Mouse (Mus musculus): ENCODE results near the gene Crmp1. TPM values are rescaled to one million over a fixed set of nuclear protein-coding genes. Genes with fewer than 3 reads are reported as not detected.

Gene Crmp1
- total RNA-seq, 2 experiments from 2014 or later: 780 to 841 TPM

DNA sequence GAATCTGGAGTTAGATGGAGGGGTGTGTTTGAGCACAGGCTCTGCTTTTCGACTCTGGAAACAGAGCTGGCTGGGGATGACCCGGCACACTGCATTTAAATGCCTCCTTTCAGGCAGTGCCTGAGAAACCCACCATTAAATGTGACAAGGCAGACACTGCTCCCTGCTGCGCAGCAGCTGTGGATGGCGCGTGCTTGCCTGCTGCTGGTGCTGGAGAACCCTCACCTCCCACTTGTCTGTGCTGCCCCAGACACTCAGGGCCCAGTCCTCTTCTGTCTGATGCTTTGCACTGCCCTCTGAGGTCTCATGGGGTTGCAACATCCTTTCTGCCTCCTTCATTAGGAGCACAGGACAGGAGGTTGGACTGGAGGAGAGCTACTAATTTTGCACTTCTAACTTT lies 20.0 kb downstream of the Crmp1 start:
- intact Hi-C loops (cut with DNase I): no loop called here
- DNase-seq (ENCODE audit: extremely low spot score in 1 of 2, low spot score in 2 of 2): no peak

DNA sequence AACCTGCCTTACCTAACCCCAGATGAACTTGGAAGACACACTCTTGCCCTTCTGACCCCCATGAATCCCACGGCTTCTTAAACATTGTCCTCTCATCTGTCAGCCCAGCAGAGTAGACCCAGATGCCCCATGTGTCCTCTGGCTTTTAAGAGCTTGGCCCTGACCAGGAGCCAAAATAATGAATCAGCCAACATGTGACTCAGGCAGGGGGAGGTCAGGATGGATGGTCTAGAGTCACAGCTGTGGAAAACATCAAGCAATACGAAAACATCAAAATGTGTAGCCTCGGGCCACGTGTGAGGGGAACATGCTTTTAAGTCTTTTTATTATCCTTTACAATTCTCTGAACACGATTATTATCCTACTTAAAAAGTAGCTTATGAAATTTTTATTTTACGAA lies 22.1 kb downstream of the Crmp1 start:
- intact Hi-C loops (cut with DNase I): no loop called here
- no peak for DNase-seq (ENCODE audit: extremely low spot score in 1 of 2, low spot score in 2 of 2)

DNA sequence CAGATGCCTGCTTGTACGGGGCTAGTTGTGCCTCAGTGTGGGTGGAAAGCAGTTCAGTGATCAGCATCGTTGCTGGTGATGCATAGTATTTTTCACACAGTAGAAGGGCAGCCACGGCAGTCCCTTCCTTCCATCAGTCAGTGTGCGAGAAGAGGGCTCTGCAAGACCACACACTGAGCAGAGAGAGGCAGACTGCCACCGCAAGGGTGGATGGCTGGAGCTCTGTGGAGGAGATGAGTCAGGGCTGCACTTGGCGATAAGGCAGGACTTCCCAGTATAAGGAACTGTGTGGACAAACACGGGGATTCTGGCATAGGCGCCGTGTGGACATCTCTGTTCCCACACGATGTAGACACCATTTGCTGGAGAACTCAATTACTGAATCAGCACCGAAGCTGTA lies 39.3 kb downstream of the Crmp1 start:
- intact Hi-C loops (cut with DNase I): loop anchor here (10.0 kb wide), 1 partner anchor 116 kb away; no protein-coding TSS in a partner anchor
- no peak for DNase-seq (ENCODE audit: extremely low spot score in 1 of 2, low spot score in 2 of 2)

DNA sequence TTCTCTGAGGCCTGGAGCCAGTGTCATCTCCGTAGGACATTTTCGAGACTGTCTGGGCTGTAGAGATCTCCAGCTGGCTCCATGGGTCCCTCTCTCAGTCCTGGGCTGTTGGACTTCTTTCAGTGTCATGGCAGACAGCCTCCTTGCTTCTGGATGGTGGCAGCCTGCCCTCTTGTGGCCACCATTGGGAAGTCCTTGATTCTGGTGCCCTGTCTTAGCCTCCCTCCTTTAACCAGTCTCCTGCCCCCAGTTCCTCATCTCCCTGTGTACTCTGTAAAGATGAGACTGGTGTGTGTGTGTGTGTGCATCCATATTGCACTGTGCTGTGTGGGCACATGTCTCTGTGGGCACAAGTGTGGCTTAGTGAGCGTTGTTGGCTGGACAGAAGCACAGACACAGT lies 46.6 kb downstream of the Crmp1 start:
- intact Hi-C loops (cut with DNase I): loop anchor here (10.0 kb wide), 1 partner anchor 124 kb away; no protein-coding TSS in a partner anchor
- DNase-seq (ENCODE audit: extremely low spot score in 1 of 2, low spot score in 2 of 2): peak; percentile 40 to 57

DNA sequence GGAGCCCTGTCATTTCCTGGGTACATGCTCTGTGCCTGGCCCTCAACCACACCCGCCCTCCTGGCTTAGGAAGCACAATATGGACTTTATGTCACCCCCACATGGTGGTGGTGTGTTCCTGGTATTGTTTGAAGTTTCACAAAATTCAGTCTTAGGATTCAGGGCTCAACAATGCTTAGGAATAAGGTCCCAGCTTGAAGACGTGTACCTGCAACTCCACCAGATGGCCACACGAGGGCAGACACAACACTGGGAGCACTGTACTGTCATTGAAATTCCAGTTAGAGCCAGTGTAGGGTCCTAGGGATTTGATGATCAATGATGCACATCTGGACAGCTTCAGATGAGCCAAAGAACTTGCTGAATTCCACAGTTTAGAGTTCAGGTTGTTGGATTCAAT lies 47.5 kb downstream of the Crmp1 start:
- peak; percentile 52 to 53 for DNase-seq (ENCODE audit: extremely low spot score in 1 of 2, low spot score in 2 of 2)
- intact Hi-C loops (cut with DNase I): loop anchor here (10.0 kb wide), 1 partner anchor 124 kb away; no protein-coding TSS in a partner anchor

DNA sequence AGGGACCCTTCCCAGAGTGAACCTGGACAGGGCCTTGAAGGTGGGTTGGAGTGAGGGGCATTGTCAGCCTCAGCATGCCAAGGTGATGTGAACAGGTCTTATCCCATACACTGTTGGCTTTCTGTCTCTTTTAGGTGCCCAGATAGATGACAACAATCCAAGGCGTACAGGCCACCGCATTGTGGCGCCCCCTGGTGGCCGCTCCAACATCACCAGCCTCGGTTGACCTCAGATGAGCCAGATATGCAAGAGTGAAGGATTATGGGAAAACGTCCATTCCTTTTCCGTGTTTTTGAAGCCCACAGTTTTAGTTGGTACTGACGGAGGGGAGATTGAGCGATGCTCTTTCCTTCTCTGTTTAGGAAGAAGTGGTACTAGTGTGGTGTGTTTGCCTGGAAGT lies 49.2 kb downstream of the Crmp1 start:
- intact Hi-C loops (cut with DNase I): loop anchor here (10.0 kb wide), 1 partner anchor 904 kb away; no protein-coding TSS in a partner anchor
- DNase-seq (ENCODE audit: extremely low spot score in 1 of 2, low spot score in 2 of 2): no peak

DNA sequence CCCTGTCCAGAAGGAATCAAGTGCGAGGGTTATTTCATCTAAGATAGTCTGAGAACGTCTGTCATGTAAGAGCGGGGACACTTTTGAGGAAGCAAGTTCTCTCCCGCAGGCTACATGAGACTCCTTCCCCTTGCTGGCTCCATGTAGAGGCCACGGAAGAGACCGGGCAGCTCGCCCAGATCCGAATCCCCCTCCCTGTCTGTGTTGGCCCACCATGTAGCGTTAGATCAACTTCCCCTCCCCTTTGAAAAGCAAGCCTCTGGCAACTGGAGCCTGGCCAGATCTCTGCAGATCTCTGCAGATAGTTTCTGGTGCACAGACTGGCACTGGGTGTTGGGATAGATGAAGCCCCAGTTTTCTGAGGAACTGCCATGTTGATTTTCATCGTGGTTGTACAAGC lies 55.0 kb downstream of the Crmp1 start:
- intact Hi-C loops (cut with DNase I): loop anchor here (5.0 to 10.0 kb wide), 2 partner anchors 796 to 898 kb away; no protein-coding TSS in a partner anchor
- DNase-seq (ENCODE audit: extremely low spot score in 1 of 2, low spot score in 2 of 2): peak; percentile 25 to 55

DNA sequence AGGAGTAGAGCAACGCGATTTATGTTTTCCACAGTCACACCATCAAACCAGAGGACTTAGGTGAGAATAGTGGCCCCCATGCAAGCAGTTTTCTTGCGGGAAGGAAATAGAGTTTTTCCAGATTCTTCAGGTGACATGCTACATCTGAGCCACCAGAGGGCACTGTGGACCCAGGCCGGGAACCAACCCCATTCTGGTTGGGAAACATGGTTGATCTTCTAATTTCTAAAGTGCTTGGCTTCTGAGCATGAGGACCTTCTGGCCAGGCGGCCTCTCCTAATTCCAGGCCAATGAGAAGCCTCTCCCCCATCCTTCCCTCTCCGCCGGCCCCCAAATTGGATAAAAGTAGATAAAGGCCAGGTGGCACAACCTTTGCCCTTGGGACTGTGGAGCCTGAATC lies 56.6 kb downstream of the Crmp1 start:
- DNase-seq (ENCODE audit: extremely low spot score in 1 of 2, low spot score in 2 of 2): no peak
- intact Hi-C loops (cut with DNase I): loop anchor here (1.0 to 10.0 kb wide), 4 partner anchors 419 to 896 kb away; partner anchors contain the start of gene Stk32b

DNA sequence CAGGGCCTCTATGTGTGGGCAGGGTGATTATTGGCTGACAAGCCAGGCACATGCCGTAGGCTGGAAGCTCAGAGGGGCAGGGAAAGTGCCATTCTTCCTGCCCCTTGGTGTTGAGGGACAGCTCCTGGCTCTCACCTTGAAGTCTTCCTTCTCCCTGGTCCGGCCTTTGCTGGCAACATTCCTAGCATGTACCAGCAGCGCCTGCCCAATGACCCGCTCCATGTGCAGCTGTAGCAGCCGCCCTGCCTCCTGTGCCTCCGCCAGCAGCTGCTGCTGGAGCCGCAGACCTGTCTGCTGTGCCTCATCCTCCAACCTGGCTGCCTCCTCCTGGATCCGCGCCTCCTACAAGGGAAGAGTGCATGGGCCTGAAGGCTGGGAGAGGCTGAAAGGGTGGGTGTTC lies 68.3 kb downstream of the Crmp1 start:
- intact Hi-C loops (cut with DNase I): no loop called here
- no peak for DNase-seq (ENCODE audit: extremely low spot score in 1 of 2, low spot score in 2 of 2)

DNA sequence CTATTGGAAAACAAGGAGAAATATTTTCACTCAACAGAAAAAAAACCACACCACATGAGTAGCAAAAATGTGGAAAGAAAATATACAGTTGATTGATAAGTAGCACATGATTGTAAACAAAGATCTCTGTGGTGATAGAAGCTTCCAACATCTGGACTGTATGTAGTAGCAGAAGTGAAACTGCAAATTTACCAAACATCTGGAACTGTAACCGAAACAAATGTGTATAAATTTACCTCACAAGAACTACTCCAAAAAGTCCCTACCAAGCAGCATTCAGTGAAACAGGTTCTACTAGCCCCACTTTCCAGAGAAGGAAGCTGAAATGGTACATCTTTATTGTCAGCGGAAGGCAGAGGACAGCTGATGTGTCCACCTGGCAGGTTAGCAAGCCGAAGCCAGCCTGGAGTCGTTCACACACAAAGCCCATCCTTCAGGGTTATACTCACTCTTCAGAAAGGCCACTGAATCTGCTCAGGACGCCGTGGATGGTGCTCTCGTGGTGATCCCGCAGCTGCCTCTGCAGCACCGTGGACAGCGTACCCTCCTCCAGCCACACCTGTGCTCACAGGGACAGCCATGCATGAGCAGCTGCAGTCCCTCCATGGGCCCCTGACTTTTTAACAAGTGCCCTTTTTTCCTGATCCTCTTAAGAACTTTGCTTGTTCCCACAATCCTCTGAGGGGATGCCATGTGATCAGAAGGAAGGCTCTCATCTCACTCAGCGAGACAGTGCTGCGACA lies 71.4 kb downstream of the Crmp1 start:
- no peak for DNase-seq (ENCODE audit: extremely low spot score in 1 of 2, low spot score in 2 of 2)
- intact Hi-C loops (cut with DNase I): no loop called here

DNA sequence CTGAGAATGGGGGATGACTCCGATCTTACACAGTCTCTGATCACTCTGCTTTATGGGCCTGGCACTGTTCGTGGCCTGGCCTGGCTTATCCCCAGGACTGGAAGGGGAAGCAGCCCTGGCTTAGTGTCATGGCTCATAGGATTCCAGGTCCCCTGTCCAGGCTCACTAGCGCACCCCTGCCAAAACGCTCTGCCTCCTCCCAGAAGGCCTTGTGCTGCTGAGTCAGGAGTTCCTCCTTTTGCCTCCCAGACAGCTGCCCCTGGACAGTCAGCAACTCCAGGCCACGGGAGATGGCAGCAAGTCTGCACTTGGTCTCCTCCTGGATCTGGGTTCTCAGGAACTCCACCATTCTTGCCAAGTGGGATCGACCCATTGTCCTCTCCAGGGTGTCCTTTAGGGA lies 77.0 kb downstream of the Crmp1 start:
- intact Hi-C loops (cut with DNase I): no loop called here
- no peak for DNase-seq (ENCODE audit: extremely low spot score in 1 of 2, low spot score in 2 of 2)

DNA sequence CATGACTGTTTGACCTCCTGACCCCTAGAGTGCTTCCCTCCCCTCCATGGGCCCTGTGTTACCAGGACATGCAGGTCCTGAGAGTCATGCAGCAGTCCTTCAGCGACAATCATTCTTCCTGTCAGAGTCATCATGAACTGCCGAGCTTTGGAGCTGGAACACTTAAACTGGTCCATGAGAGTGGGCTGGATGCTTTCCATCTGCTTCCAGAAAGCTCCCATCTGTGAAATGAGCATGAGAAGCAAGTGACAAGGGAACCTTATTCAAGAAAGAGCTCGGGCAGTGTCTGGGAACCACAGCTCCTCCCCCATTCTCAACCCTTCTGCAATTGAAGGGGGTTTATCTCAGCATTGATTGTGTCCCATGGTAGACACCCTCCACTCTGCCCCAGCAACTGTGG lies 78.4 kb downstream of the Crmp1 start:
- intact Hi-C loops (cut with DNase I): no loop called here
- peak in 1 of 2 experiments; percentile 42 for DNase-seq (ENCODE audit: extremely low spot score in 1 of 2, low spot score in 2 of 2)

DNA sequence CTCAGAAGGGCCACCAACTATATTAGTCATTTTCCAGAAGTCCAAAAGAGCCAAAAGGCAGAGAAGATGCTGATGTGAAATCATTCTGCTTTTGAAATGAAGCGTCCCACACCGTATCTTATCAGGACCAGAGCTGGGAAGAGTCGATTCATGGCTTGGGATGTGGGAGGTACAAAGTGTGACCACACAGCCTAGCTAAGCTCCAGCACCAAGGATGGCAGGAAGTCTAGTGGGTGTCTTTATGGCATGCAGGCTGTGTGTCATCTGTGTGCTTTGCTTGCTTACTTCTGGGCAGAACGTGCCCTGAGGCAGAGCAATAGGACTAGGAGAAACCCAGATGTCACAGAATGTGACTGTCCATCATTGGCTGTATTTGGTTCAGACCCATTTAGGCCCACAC lies 79.0 kb downstream of the Crmp1 start:
- DNase-seq (ENCODE audit: extremely low spot score in 1 of 2, low spot score in 2 of 2): no peak
- intact Hi-C loops (cut with DNase I): no loop called here

DNA sequence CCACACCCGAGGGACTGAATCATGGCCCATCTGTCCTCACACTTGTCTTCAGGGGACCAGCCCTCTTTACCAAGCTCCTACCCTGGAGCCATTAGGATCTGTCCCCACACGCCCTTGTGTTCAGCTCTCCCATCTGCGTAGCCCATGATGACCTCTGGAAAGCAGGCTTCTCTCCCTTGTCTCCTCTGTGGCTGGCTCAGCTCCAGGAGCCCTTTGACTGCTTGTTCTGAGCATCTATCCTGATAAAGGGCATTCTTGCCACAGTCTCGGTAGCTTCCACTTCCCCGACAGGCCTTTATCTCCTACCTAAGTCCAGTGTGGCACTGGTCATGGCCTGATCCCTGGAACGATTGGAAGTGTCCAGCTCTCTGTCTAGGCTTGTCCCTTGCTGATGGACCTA lies 84.9 kb downstream of the Crmp1 start:
- no peak for DNase-seq (ENCODE audit: extremely low spot score in 1 of 2, low spot score in 2 of 2)

DNA sequence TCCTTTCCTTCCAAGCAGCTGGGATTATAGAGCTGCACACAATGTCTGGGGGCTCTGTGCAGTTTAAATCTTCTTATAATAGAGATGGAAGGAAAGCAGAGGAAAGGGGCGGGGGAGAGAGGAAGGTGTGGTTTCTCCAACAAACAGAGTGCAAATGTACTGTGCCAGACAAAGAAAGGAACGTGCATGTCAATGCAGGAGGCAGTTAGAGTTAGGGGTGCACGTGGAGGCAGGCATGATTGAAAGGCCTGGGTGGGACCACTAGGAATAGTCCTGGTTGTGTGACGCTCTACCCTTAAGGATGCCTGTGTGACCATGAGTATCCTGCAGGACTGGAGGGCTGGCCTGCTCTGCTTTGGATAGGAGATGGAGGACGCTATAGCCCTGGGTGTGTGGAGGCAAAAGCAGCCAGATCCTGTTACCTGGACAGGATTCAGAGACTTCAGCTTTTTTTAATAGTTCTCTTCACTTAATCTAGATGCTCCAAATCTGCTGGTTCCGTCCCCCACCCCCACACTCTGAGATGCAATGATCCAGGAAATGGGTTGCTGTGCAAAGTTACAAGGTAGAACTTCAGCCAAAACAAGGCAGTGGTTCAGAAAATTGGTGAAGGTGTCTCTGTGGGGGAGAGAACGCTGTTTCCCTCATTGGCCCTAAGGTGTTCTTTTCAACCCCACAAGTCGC lies 88.9 kb downstream of the Crmp1 start:
- intact Hi-C loops (cut with DNase I): no loop called here
- no peak for DNase-seq (ENCODE audit: extremely low spot score in 1 of 2, low spot score in 2 of 2)

More for the DNA sequence above, 84.9 kb downstream of the Crmp1 start:
- intact Hi-C loops (cut with DNase I): no loop called here

DNA sequence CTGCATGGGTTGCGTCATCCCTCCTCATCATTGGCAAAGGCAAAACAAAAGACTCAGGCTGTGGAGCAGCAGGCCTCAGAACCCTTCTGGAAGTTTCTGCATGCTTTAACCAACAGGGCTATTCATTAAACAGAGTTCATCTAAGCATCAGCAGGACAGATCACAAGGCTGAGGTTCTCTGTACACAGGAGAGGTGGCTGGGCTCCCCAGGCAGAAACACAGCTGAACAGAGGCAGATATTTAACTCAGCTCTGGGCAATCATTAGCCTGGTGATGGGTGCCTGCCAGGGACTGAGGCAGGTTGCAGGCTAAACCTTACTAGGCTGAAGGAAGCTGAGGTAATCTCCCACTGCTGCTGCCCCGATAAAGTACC lies 89.4 kb downstream of the Crmp1 start:
- intact Hi-C loops (cut with DNase I): no loop called here
- DNase-seq (ENCODE audit: extremely low spot score in 1 of 2, low spot score in 2 of 2): no peak

DNA sequence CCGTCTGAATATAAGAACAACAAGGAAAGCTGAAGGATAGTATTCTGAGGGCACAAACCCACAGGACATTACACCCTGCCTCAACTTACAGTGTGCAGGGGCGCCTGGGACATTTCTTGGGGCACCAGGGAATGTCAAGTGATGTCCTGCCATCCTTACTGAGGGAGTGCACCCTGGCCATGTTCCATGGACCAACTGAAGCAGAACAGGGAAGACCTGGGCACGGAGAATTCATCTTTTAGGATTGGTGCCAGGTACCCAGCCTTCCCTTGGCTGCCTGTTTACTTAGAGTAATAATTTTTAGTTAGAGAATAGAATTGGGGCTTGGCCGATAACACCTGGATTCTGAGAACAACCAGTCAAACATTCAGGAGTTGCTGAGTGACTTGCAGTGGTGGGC lies 90.3 kb downstream of the Crmp1 start:
- no peak for DNase-seq (ENCODE audit: extremely low spot score in 1 of 2, low spot score in 2 of 2)
- intact Hi-C loops (cut with DNase I): no loop called here

DNA sequence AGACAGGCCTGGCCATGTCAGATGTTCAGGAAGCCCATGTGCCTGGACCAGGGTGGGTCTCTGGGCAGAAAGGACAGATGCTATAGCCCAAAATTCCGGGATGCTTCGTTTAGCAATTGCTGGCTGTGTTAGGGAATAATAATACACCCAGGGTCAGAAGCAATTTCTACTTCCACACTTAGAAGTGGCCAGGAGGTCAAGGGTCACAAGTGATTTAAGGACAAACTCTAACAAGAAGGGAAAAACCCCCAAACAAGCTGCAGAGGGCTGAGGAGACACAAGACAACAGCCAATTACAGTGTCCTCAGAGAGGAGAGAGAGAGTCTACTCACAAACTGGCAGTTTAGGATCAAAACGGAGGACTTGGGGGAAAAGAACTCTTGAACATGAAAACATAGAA lies 93.3 kb downstream of the Crmp1 start:
- no peak for DNase-seq (ENCODE audit: extremely low spot score in 1 of 2, low spot score in 2 of 2)
- intact Hi-C loops (cut with DNase I): loop anchor here (2.0 kb wide), 1 partner anchor 78 kb away; no protein-coding TSS in a partner anchor

DNA sequence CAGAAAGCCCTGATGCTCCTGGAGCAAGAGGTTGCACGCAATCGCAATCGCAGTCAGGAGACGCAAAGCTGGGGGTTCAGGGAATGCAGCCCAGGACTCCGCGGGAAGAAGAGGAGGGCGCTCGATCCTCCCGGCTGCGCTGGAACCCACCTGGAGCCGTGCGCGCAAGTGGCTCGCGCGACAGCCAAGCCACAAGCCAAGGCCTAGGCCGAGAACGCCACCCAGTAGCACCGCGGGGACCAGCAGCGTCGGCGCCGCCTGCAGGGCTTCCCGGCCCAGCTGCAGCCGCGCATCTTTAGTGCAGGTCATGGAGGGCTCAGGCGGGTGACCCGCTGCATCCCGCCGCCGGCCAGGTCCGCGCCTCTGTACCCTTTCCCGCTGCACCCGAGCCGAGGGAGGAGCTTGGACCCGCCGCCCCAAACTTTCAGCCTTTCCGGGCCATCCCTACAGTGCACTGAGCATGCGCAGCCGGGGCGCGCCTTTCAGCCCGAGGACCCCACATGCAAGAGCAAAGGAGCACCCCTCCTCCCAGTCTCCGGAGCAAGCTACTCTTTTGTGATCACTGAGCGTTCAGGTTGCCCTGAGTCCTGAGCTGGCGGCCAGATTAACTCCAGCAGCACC lies 94.9 kb downstream of the Crmp1 start, which contains the start of gene Evc:
Evc (minus strand) TSS at position 410 of the 621 bp plus-strand sequence.
- intact Hi-C loops (cut with DNase I): no loop called here

DNA sequence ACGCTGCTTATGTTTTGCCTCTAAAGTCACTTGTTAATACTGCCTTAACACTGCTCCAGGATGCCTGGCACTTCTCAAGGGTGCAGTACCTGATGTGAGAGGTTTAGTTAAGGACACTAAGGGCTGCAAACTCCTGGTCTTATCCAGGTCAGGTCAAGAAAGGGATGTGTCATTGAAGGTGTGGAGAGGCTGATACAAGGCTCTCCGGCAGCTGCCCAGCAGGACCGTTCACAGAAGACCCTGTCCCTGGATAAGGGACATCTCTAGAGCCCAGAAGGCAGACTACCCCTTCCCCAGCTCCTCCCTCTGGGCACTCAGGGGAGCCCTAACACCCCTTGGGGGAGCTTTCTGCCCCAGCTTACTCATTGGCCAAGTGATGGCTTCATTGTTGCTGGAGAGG lies 96.0 kb downstream of the Crmp1 start:
- intact Hi-C loops (cut with DNase I): no loop called here

More for the DNA sequence above, 94.9 kb downstream of the Crmp1 start, which contains the start of gene Evc:
- DNase-seq (ENCODE audit: extremely low spot score in 1 of 2, low spot score in 2 of 2): peak in 1 of 2 experiments; percentile 78

More for the DNA sequence above, 96.0 kb downstream of the Crmp1 start:
- no peak for DNase-seq (ENCODE audit: extremely low spot score in 1 of 2, low spot score in 2 of 2)

Measured in left cerebral cortex, postnatal 10 days (tissue).